Mouse (Mus musculus) neural tube, embryonic 14.5 days (tissue): ENCODE data around the gene Shld1. TPM values are rescaled to one million over a fixed set of nuclear protein-coding genes. Genes with fewer than 3 reads are reported as not detected.

Source experiments
- ATAC-seq: fragments of 200-750 bp; cut with Nextera tagmentation; 2 replicates; pipeline ENCODE4 v1.8.0; 2017; ENCODE audit warnings: low read depth, mild to moderate bottlenecking, moderate TSS enrichment, moderate library complexity
- H3K27ac ChIP-seq: fragments of 300-500 bp; sonication (generic); 2 replicates; pipeline ENCODE4 v1.5.1; 2014; ENCODE audit warnings: low read depth, mild to moderate bottlenecking, control low read depth, low read length, moderate library complexity, mixed read lengths
- H3K27me3 ChIP-seq: fragments of 300-500 bp; sonication (generic); 2 replicates; pipeline ENCODE4 v1.6.1; 2014; ENCODE audit warnings: low read length; ENCODE audit not compliant: control insufficient read depth, insufficient read depth
- H3K36me3 ChIP-seq: fragments of 300-500 bp; sonication (generic); 2 replicates; pipeline ENCODE4 v1.6.1; 2014; ENCODE audit warnings: low read length, mixed read lengths; ENCODE audit not compliant: control insufficient read depth, insufficient read depth
- H3K4me1 ChIP-seq: fragments of 300-500 bp; sonication (generic); 2 replicates; pipeline ENCODE4 v1.6.1; 2014; ENCODE audit warnings: low read length; ENCODE audit not compliant: control insufficient read depth, insufficient read depth
- H3K4me2 ChIP-seq: fragments of 300-500 bp; sonication (generic); 2 replicates; pipeline ENCODE4 v1.6.1; 2014; ENCODE audit warnings: mild to moderate bottlenecking, low read depth, low read length, control low read depth
- H3K4me3 ChIP-seq: fragments of 300-500 bp; sonication (generic); 2 replicates; pipeline ENCODE4 v1.5.1; 2014; ENCODE audit warnings: low read depth, low read length, control low read depth, mixed read lengths
- H3K9ac ChIP-seq: fragments of 300-500 bp; sonication (generic); replicated peaks from 2 replicates; pipeline ENCODE4 v1.6.1; 2014; ENCODE audit warnings: low read depth, mild to moderate bottlenecking, control low read depth, low read length, mixed read lengths
- H3K9me3 ChIP-seq: fragments of 300-500 bp; sonication (generic); 2 replicates; pipeline ENCODE4 v1.6.1; 2016; ENCODE audit warnings: low read length; ENCODE audit not compliant: control insufficient read depth
- WGBS: fragments of 180-500 bp; shearing (Covaris S2); extraction: QIAGEN DNeasy Blood & Tissue Kit; methylation state at CpG from one replicate; pipeline ENCODE4 v1.1.7; 2014; 5-methylcytosine and 5-hydroxymethylcytosine counted together
- polyA plus RNA-seq: library from polyadenylated mRNA; unstranded; fragments of >200 nt; fragmentation: Nextera tagmentation; extraction: Ambion mirVana; gene quantifications from 2 replicates; pipeline ENCODE4 v1.2.1, GENCODE M21; 2014

The Shld1 gene
- polyA plus RNA-seq, 1 experiment from 2014 or later, result 22.1 TPM

DNA sequence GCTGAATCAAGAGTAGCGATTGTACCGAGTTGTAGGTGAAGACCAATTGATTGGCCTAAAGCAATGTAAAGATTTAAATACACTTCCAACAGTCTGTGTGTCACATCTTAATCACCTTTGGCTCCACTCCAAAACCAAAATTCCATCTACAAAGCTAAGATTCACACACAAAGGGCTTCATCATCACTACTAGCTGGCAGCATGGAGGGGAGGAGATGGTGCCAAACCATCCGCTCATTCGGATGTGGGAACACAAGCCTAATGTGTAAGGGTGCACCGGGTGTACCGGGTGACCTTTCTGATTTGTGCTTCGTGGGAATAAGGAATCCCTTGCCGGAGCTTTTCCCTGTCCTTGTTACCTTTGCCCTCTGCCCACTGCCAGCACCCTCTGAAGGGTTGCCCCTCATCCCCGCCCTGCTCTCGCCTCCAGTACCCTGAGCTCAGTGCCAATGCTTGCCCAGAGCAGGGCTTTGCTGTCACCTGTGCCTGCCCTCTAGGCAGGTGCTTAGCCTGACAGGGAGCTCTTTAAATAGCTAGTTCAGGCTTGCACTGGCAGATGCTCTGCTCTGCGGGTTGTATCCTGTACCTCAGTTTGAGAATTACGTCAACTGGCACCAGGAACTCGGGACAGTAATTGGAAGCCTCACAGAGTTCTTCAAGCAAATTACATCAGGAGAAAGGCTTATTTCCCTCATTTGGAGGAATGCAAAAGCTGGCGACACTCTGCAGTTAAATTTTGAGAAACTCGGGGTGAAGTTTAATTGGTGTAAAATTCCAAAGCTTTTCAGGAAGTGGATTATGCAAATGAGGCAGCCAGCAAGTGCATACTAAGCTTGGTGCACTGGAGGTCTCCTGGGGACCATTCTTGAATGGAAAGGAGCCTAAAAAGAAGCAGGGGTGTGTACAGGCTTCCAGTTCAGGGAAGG is 64.7 kb downstream of the Shld1 start:
- H3K27me3 ChIP-seq, result no peaks in the 10 kb centered on the region
- no peak overlapping the region for H3K4me3 ChIP-seq
- no peak overlapping the region for H3K27ac ChIP-seq
- H3K4me1 ChIP-seq, result no peaks in the 10 kb centered on the region
- 79% methylated on average over 15 of the region's 15 CpGs for WGBS
- H3K4me2 ChIP-seq, result no peak overlapping the region
- H3K9ac ChIP-seq, result no peak overlapping the region
- peaks cover 6% of the 10 kb centered on the region for H3K36me3 ChIP-seq
- ATAC-seq, result no peak
- H3K9me3 ChIP-seq, result no peaks in the 10 kb centered on the region

DNA sequence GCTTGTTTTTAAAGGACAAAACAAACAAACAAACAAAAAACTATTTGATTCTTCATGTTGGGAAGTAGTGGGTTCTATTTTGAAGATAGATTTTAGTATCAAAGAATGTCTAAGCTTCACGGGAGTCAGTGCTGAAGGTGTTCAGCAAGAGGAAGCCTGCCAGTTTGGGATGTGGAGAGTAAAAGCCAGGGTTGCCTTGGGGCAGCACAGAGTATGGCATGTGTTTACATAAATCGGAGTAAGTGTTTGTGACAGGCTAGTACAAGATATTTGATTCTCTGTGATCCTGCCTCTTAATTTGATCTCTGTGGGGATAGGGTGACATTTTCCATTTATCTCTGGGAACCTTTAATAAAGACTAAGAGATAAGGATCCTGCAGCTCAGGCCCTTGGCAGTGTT is 65.7 kb downstream of the Shld1 start:
- H3K27ac ChIP-seq, result no peak overlapping the region
- H3K9ac ChIP-seq, result no peak overlapping the region
- no peaks in the 10 kb centered on the region for H3K27me3 ChIP-seq
- ATAC-seq, result no peak
- H3K4me1 ChIP-seq, result no peaks in the 10 kb centered on the region
- 82% methylated on average over 2 of the region's 2 CpGs for WGBS
- peaks cover 6% of the 10 kb centered on the region for H3K36me3 ChIP-seq
- no peak overlapping the region for H3K4me2 ChIP-seq
- H3K9me3 ChIP-seq, result no peaks in the 10 kb centered on the region
- H3K4me3 ChIP-seq, result no peak overlapping the region

DNA sequence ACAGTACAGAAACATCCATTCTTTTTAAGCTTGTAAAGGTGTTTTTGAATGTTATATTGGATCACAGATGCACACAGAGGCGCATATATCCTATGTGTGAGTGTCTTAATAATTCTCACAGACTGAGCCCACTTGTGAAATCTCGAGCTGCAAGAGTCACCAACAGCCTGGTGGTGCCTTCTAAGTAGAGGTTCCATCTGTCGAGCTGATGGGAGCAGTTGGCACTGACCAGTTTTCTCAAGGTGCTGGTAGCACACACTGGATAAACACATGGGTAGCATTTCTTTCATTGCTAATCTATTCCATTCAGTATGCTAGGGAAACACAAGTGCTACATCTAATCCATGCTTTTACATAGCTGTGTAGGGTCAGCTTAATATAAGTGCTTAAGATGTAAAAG is 66.4 kb downstream of the Shld1 start:
- H3K4me1 ChIP-seq, result no peaks in the 10 kb centered on the region
- peaks cover 6% of the 10 kb centered on the region for H3K36me3 ChIP-seq
- no peaks in the 10 kb centered on the region for H3K9me3 ChIP-seq
- 82% methylated on average over 3 of the region's 3 CpGs for WGBS
- no peak overlapping the region for H3K9ac ChIP-seq
- no peak overlapping the region for H3K4me3 ChIP-seq
- H3K4me2 ChIP-seq, result no peak overlapping the region
- H3K27ac ChIP-seq, result no peak overlapping the region
- no peak for ATAC-seq
- no peaks in the 10 kb centered on the region for H3K27me3 ChIP-seq

DNA sequence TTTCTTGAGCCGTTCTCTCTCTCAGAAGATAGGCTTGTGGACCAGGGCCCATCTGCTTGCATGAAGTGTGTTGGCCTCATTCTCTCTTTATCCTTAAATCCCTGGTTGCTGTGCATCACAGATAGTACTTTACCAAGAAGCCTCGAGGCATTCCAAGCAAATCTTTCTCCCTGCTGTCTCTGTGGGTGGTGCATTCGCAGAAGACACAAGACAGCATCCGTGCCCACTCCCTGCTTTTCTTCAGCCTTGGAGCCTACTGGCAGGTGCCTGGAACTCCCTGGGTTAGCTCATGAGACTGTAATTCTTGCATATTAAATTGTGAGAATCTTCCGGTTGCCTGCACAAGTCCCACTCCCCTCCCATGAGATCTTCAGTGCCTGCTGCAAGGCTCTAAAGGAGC is 71.2 kb downstream of the Shld1 start:
- 74% methylated on average over 5 of the region's 5 CpGs for WGBS
- Histone ChIP-seq H3K4me2 (no peak overlapping the region), H3K27me3 (no peaks in the 10 kb centered on the region), H3K9ac (no peak overlapping the region), H3K27ac (no peak overlapping the region), H3K4me1 (no peaks in the 10 kb centered on the region), H3K36me3 (no peaks in the 10 kb centered on the region), H3K9me3 (no peaks in the 10 kb centered on the region), H3K4me3 (no peak overlapping the region)
- no peak for ATAC-seq

DNA sequence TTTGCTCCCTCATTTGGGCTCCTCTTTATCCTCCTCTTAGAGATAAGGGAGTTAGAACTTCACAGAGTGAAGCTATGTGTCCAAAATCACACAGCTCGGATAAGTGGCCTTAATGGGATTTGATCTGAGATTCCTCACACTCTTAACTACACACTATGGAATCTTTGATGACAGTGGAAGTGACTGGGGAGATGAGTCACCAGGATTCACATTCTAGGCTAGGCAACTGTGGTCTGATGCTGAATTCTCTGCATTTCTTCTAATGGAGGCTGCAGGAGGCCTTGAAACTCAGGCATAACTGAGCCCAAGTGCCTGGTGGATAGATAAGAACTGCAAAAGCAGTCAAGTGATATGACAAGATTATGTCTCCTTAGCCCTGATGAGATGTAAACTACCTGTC is 84.1 kb downstream of the Shld1 start:
- no peak overlapping the region for H3K9ac ChIP-seq
- H3K27me3 ChIP-seq, result no peaks in the 10 kb centered on the region
- no peaks in the 10 kb centered on the region for H3K36me3 ChIP-seq
- no peak overlapping the region for H3K4me2 ChIP-seq
- no peaks in the 10 kb centered on the region for H3K9me3 ChIP-seq
- H3K27ac ChIP-seq, result no peak overlapping the region
- ATAC-seq, result no peak
- no peak overlapping the region for H3K4me3 ChIP-seq
- H3K4me1 ChIP-seq, result no peaks in the 10 kb centered on the region
- 87% methylated on average over 1 of the region's 1 CpGs for WGBS

DNA sequence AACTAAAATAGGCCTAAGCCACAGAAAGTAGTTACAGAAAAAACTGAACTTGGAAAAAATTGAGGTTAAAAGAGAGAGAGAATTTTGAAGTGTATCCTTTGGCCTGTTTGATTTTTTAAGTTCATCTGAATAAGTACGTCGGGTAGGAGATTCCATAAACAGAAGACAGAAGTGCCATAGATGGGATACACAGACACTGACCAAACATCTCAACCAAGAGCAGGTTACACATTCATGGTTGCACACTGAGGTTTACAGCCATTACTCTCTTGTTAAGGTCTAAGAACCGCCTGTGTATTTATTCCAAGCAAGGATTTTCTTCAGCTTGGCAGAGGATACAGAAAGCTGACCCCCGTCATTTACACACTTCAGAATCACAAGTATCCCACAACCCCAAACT is 94.2 kb downstream of the Shld1 start, which contains the start of gene Chgb:
Chgb (plus strand) TSS at position 301 of the 400 bp plus-strand sequence.
- H3K27me3 ChIP-seq, result no peaks in the 10 kb centered on the region
- peak within 1 kb of the TSS; percentile 97 for H3K27ac ChIP-seq
- H3K9me3 ChIP-seq, result no peaks in the 10 kb centered on the region
- 11% methylated on average over 4 of the region's 4 CpGs for WGBS
- no peak; the same call in 1 of the 2 replicates for ATAC-seq
- H3K36me3 ChIP-seq, result no peaks in the 10 kb centered on the region
- peak within 1 kb of the TSS; percentile 87 for H3K9ac ChIP-seq
- H3K4me2 ChIP-seq, result peak within 1 kb of the TSS; percentile 58
- peaks cover 2% of the 10 kb centered on the region; the same call in 1 of the 2 replicates for H3K4me1 ChIP-seq
- H3K4me3 ChIP-seq, result peak within 1 kb of the TSS; percentile 65

DNA sequence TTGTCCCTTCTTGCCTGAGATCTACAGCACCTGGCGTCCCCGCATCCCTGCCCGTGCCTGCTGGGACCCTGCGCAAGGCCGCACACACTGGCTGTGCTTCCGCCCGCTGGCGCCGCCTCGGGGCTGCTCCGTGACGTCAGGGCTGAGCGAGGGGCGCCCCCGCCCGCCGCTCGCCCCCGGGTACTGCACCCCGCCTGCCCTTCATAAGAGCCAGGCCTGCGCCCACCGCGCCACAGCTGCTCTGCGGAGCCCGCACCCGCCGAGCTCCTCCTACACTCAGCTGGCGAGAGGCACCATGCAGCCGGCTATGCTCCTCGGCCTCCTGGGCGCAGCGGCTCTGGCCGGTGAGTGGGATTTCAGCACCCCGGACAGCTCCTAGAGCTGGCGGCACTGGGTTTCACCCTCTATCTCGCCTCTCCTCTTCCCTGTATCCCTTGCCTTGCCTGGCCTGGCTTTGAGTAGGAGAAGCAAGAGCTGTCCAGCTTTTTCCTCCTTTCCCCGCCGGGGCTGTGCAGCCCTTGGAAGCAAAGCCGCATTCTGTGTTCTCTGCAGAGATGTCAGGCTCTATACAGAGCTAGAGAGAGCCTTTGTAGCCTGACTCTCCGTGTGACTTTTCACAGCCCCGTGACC is 94.8 kb downstream of the Shld1 start:
- peaks cover 2% of the 10 kb centered on the region; the same call in 1 of the 2 replicates for H3K4me1 ChIP-seq
- WGBS, result under 1% methylated on average over 37 of the region's 41 CpGs
- peak; percentile 98 for ATAC-seq

DNA sequence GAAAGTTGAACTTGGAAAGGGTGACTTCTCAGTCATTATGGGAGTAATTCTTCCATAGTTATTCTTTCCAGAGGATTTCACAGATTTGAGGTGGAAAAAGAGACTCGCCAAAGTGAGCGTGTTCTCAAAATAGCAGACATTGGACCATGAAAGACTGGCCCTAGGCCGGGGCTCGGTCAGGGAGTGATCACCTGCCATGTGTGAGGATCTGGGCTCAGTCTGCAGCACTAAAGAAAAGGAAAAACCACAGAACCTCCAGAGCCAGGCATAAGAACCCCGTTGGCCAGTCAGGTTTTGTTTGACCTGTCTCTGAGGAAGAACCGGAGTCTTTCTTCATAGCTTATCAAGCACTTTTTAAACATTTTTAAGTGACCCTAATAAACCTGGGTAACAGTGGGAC is 97.3 kb downstream of the Shld1 start:
- Histone ChIP-seq H3K4me3 (no peak overlapping the region), H3K27me3 (no peaks in the 10 kb centered on the region), H3K4me1 (peaks cover 2% of the 10 kb centered on the region; the same call in 1 of the 2 replicates), H3K27ac (no peak overlapping the region), H3K9me3 (no peaks in the 10 kb centered on the region), H3K4me2 (no peak overlapping the region), H3K36me3 (no peaks in the 10 kb centered on the region), H3K9ac (no peak overlapping the region)
- 87% methylated on average over 6 of the region's 6 CpGs for WGBS
- ATAC-seq, result no peak

More for the DNA sequence above, 94.8 kb downstream of the Shld1 start:
- peak overlapping the region; percentile 97 for H3K27ac ChIP-seq
- no peaks in the 10 kb centered on the region for H3K36me3 ChIP-seq
- peak overlapping the region; percentile 58 for H3K4me2 ChIP-seq
- H3K4me3 ChIP-seq, result peak overlapping the region; percentile 65
- peak overlapping the region; percentile 87 for H3K9ac ChIP-seq
- no peaks in the 10 kb centered on the region for H3K9me3 ChIP-seq
- no peaks in the 10 kb centered on the region for H3K27me3 ChIP-seq
